Mouse (Mus musculus): ENCODE measurements around the gene Tapbp. TPM values are rescaled to one million over a fixed set of nuclear protein-coding genes. Genes with fewer than 3 reads are reported as not detected.

The Tapbp gene
- 238 and 378 TPM in 2 replicates for polyA plus RNA-seq (2012; rRNA removed; ENCODE audit: low replicate concordance)

GRCm38 (mm10) chr17:33915671-33916250 lies at the start of gene Tapbp, which contains the start of gene Zbtb22:
Gene Tapbp, plus strand, starts transcription at chr17:33915899.
Gene Zbtb22, plus strand, starts transcription at chr17:33915904.

GRCm38 (mm10) chr17:33873537-33873936 lies 42.2 kb upstream of the Tapbp start, which contains the start of gene Gm7029:
Gene Gm7029, plus strand, starts transcription at chr17:33873837.

GRCm38 (mm10) chr17:33890533-33891059 lies 25.1 kb upstream of the Tapbp start, which contains the start of gene Kifc1:
Gene Kifc1, minus strand, starts transcription at chr17:33890661.

GRCm38 (mm10) chr17:33904835-33905234 lies 10.9 kb upstream of the Tapbp start, which contains the start of gene Platr17:
Gene Platr17, plus strand, starts transcription at chr17:33905135.

GRCm38 (mm10) chr17:33909077-33909868 lies 6.4 kb upstream of the Tapbp start, which contains the start of gene Daxx:
Gene Daxx, plus strand, starts transcription at chr17:33909414.

GRCm38 (mm10) chr17:33929371-33930279 lies 13.9 kb downstream of the Tapbp start, which contains the start of gene Rgl2:
Gene Rgl2, plus strand, starts transcription at chr17:33929543.

GRCm38 (mm10) chr17:33940206-33940805 lies 24.6 kb downstream of the Tapbp start, which contains the start of the genes Pfdn6 and Wdr46:
Gene Pfdn6, minus strand, starts transcription at chr17:33940343.
Gene Wdr46, plus strand, starts transcription at chr17:33940660.

GRCm38 (mm10) chr17:33951021-33951946 lies 35.6 kb downstream of the Tapbp start, which contains the start of gene B3galt4:
Gene B3galt4, minus strand, starts transcription at chr17:33951488.

GRCm38 (mm10) chr17:33955555-33956214 lies 40.0 kb downstream of the Tapbp start, which contains the start of the genes Vps52 and Rps18:
Gene Vps52, plus strand, starts transcription at chr17:33955812.
Gene Rps18, minus strand, starts transcription at chr17:33956001.

Other genes with a start within 250 kb of the Tapbp start
- gene Hnrnpm, start 229.0 kb upstream of the Tapbp start, polyA plus RNA-seq (2012; rRNA removed; ENCODE audit: low replicate concordance): 66.1 and 93.3 TPM in 2 replicates
- 123 and 128 TPM in 2 replicates for gene March2, start 197.2 kb upstream of the Tapbp start, polyA plus RNA-seq (2012; rRNA removed; ENCODE audit: low replicate concordance)
- gene Rab11b, start 155.4 kb upstream of the Tapbp start, polyA plus RNA-seq (2012; rRNA removed; ENCODE audit: low replicate concordance): 393 and 399 TPM in 2 replicates
- gene Angptl4, start 134.1 kb upstream of the Tapbp start, polyA plus RNA-seq (2012; rRNA removed; ENCODE audit: low replicate concordance): 140 and 183 TPM in 2 replicates
- gene Kank3, start 105.4 kb upstream of the Tapbp start, polyA plus RNA-seq (2012; rRNA removed; ENCODE audit: low replicate concordance): 123 and 162 TPM in 2 replicates
- gene Rps28, start 91.3 kb upstream of the Tapbp start, polyA plus RNA-seq (2012; rRNA removed; ENCODE audit: low replicate concordance): 609 and 610 TPM in 2 replicates
- gene Ndufa7, start 91.3 kb upstream of the Tapbp start, polyA plus RNA-seq (2012; rRNA removed; ENCODE audit: low replicate concordance): 532 and 579 TPM in 2 replicates
- 97.5 and 125 TPM in 2 replicates for gene Cd320, start 72.8 kb upstream of the Tapbp start, polyA plus RNA-seq (2012; rRNA removed; ENCODE audit: low replicate concordance)
- gene Gm7029, start 42.1 kb upstream of the Tapbp start, polyA plus RNA-seq (2012; rRNA removed; ENCODE audit: low replicate concordance): not detected in 2 replicates
- 2.1 and 4.2 TPM in 2 replicates for gene Kifc1, start 25.2 kb upstream of the Tapbp start, polyA plus RNA-seq (2012; rRNA removed; ENCODE audit: low replicate concordance)
- gene Platr17, start 10.8 kb upstream of the Tapbp start, polyA plus RNA-seq (2012; rRNA removed; ENCODE audit: low replicate concordance): 0.93 and 1.6 TPM in 2 replicates
- 64.8 and 67.0 TPM in 2 replicates for gene Daxx, start 6.5 kb upstream of the Tapbp start, polyA plus RNA-seq (2012; rRNA removed; ENCODE audit: low replicate concordance)
- 72.4 and 116 TPM in 2 replicates for gene Zbtb22, start within 50 bp of the Tapbp start, polyA plus RNA-seq (2012; rRNA removed; ENCODE audit: low replicate concordance)
- gene Rgl2, start 13.6 kb downstream of the Tapbp start, polyA plus RNA-seq (2012; rRNA removed; ENCODE audit: low replicate concordance): 255 and 438 TPM in 2 replicates
- 12.4 and 16.1 TPM in 2 replicates for gene Pfdn6, start 24.4 kb downstream of the Tapbp start, polyA plus RNA-seq (2012; rRNA removed; ENCODE audit: low replicate concordance)
- 18.2 and 23.7 TPM in 2 replicates for gene Wdr46, start 24.8 kb downstream of the Tapbp start, polyA plus RNA-seq (2012; rRNA removed; ENCODE audit: low replicate concordance)
- gene B3galt4, start 35.6 kb downstream of the Tapbp start, polyA plus RNA-seq (2012; rRNA removed; ENCODE audit: low replicate concordance): 9.8 and 25.7 TPM in 2 replicates
- gene Vps52, start 39.9 kb downstream of the Tapbp start, polyA plus RNA-seq (2012; rRNA removed; ENCODE audit: low replicate concordance): 68.7 and 74.9 TPM in 2 replicates
- 283 and 376 TPM in 2 replicates for gene Rps18, start 40.1 kb downstream of the Tapbp start, polyA plus RNA-seq (2012; rRNA removed; ENCODE audit: low replicate concordance)
- gene H2-K1, start 84.4 kb downstream of the Tapbp start, polyA plus RNA-seq (2012; rRNA removed; ENCODE audit: low replicate concordance): 6,978 and 9,315 TPM in 2 replicates
- gene Ring1, start 108.8 kb downstream of the Tapbp start, polyA plus RNA-seq (2012; rRNA removed; ENCODE audit: low replicate concordance): 29.1 and 42.5 TPM in 2 replicates
- gene H2-Ke6, start 112.2 kb downstream of the Tapbp start, polyA plus RNA-seq (2012; rRNA removed; ENCODE audit: low replicate concordance): 89.2 and 219 TPM in 2 replicates
- 148 and 187 TPM in 2 replicates for gene Slc39a7, start 115.8 kb downstream of the Tapbp start, polyA plus RNA-seq (2012; rRNA removed; ENCODE audit: low replicate concordance)
- 62.9 and 110 TPM in 2 replicates for gene Rxrb, start 115.9 kb downstream of the Tapbp start, polyA plus RNA-seq (2012; rRNA removed; ENCODE audit: low replicate concordance)
- gene Col11a2, start 123.5 kb downstream of the Tapbp start, polyA plus RNA-seq (2012; rRNA removed; ENCODE audit: low replicate concordance): 1.8 and 4.3 TPM in 2 replicates
- 59.6 and 112 TPM in 2 replicates for gene H2-Oa, start 176.4 kb downstream of the Tapbp start, polyA plus RNA-seq (2012; rRNA removed; ENCODE audit: low replicate concordance)
- gene H2-DMa, start 203.6 kb downstream of the Tapbp start, polyA plus RNA-seq (2012; rRNA removed; ENCODE audit: low replicate concordance): 180 and 191 TPM in 2 replicates
- 112 and 199 TPM in 2 replicates for gene Brd2, start 206.7 kb downstream of the Tapbp start, polyA plus RNA-seq (2012; rRNA removed; ENCODE audit: low replicate concordance)
- gene H2-DMb2, start 227.4 kb downstream of the Tapbp start, polyA plus RNA-seq (2012; rRNA removed; ENCODE audit: low replicate concordance): 125 and 219 TPM in 2 replicates
- 243 and 276 TPM in 2 replicates for gene H2-DMb1, start 237.2 kb downstream of the Tapbp start, polyA plus RNA-seq (2012; rRNA removed; ENCODE audit: low replicate concordance)